Mouse (Mus musculus): ENCODE data around the gene Mamstr.

The Mamstr gene

GRCm38 (mm10) chr7:45639561-45640027 is at the start of gene Mamstr:
Mamstr (plus strand) TSS chr7:45639977.
- in situ Hi-C loops (cut with MboI; ENCODE audit: low pct_unique_long_range_greater_than_20kb in 1 of 2, low sequenced_read_pairs in 2 of 2, unreplicated experiment in 1 of 2) = no loop called here

- in situ Hi-C loops (cut with MboI; ENCODE audit: low pct_unique_long_range_greater_than_20kb in 1 of 2, low sequenced_read_pairs in 2 of 2, unreplicated experiment in 1 of 2) = loop anchor here in 1 of 2 experiments (5.0 kb wide), 1 partner anchor 124 kb away; the partner anchor contains the start of gene Bax
Measured at GRCm38 (mm10) chr7:45590874-45591273, 48.9 kb upstream of the Mamstr start.

- in situ Hi-C loops (cut with MboI; ENCODE audit: low pct_unique_long_range_greater_than_20kb in 1 of 2, low sequenced_read_pairs in 2 of 2, unreplicated experiment in 1 of 2) = loop anchor here in 1 of 2 experiments (5.0 kb wide), 1 partner anchor 125 kb away; the partner anchor contains the start of gene Bax
Measured at GRCm38 (mm10) chr7:45591880-45592279, 47.9 kb upstream of the Mamstr start.

- in situ Hi-C loops (cut with MboI; ENCODE audit: low pct_unique_long_range_greater_than_20kb in 1 of 2, low sequenced_read_pairs in 2 of 2, unreplicated experiment in 1 of 2) = loop anchor here in 1 of 2 experiments (5.0 kb wide), 1 partner anchor 126 kb away; the partner anchor contains the start of gene Bax
Measured at GRCm38 (mm10) chr7:45593118-45593815, 46.5 kb upstream of the Mamstr start.

- in situ Hi-C loops (cut with MboI; ENCODE audit: low pct_unique_long_range_greater_than_20kb in 1 of 2, low sequenced_read_pairs in 2 of 2, unreplicated experiment in 1 of 2) = no loop called here
Measured at GRCm38 (mm10) chr7:45595176-45595575, 44.6 kb upstream of the Mamstr start.

- in situ Hi-C loops (cut with MboI; ENCODE audit: low pct_unique_long_range_greater_than_20kb in 1 of 2, low sequenced_read_pairs in 2 of 2, unreplicated experiment in 1 of 2) = no loop called here
Measured at GRCm38 (mm10) chr7:45596107-45596506, 43.7 kb upstream of the Mamstr start.

- in situ Hi-C loops (cut with MboI; ENCODE audit: low pct_unique_long_range_greater_than_20kb in 1 of 2, low sequenced_read_pairs in 2 of 2, unreplicated experiment in 1 of 2) = no loop called here
Measured at GRCm38 (mm10) chr7:45597013-45597412, 42.8 kb upstream of the Mamstr start.

GRCm38 (mm10) chr7:45597527-45597926 is 42.2 kb upstream of the Mamstr start:
- in situ Hi-C loops (cut with MboI; ENCODE audit: low pct_unique_long_range_greater_than_20kb in 1 of 2, low sequenced_read_pairs in 2 of 2, unreplicated experiment in 1 of 2) = no loop called here

- in situ Hi-C loops (cut with MboI; ENCODE audit: low pct_unique_long_range_greater_than_20kb in 1 of 2, low sequenced_read_pairs in 2 of 2, unreplicated experiment in 1 of 2) = no loop called here
Measured at GRCm38 (mm10) chr7:45598960-45599879, 40.6 kb upstream of the Mamstr start.

- in situ Hi-C loops (cut with MboI; ENCODE audit: low pct_unique_long_range_greater_than_20kb in 1 of 2, low sequenced_read_pairs in 2 of 2, unreplicated experiment in 1 of 2) = no loop called here
Measured at GRCm38 (mm10) chr7:45605704-45606289, 34.0 kb upstream of the Mamstr start.

- in situ Hi-C loops (cut with MboI; ENCODE audit: low pct_unique_long_range_greater_than_20kb in 1 of 2, low sequenced_read_pairs in 2 of 2, unreplicated experiment in 1 of 2) = no loop called here
Measured at GRCm38 (mm10) chr7:45609511-45609910, 30.3 kb upstream of the Mamstr start.

GRCm38 (mm10) chr7:45616277-45616676 is 23.5 kb upstream of the Mamstr start:
- in situ Hi-C loops (cut with MboI; ENCODE audit: low pct_unique_long_range_greater_than_20kb in 1 of 2, low sequenced_read_pairs in 2 of 2, unreplicated experiment in 1 of 2) = no loop called here

GRCm38 (mm10) chr7:45617042-45617695 is 22.6 kb upstream of the Mamstr start, which contains the start of gene Fut1:
Fut1 (plus strand) TSS chr7:45617289.
- in situ Hi-C loops (cut with MboI; ENCODE audit: low pct_unique_long_range_greater_than_20kb in 1 of 2, low sequenced_read_pairs in 2 of 2, unreplicated experiment in 1 of 2) = no loop called here

- in situ Hi-C loops (cut with MboI; ENCODE audit: low pct_unique_long_range_greater_than_20kb in 1 of 2, low sequenced_read_pairs in 2 of 2, unreplicated experiment in 1 of 2) = no loop called here
Measured at GRCm38 (mm10) chr7:45618316-45618715, 21.5 kb upstream of the Mamstr start.

GRCm38 (mm10) chr7:45619592-45619991 is 20.2 kb upstream of the Mamstr start:
- in situ Hi-C loops (cut with MboI; ENCODE audit: low pct_unique_long_range_greater_than_20kb in 1 of 2, low sequenced_read_pairs in 2 of 2, unreplicated experiment in 1 of 2) = no loop called here

GRCm38 (mm10) chr7:45621443-45621842 is 18.3 kb upstream of the Mamstr start, which contains the start of gene Izumo1:
Izumo1 (plus strand) TSS chr7:45621811.
- in situ Hi-C loops (cut with MboI; ENCODE audit: low pct_unique_long_range_greater_than_20kb in 1 of 2, low sequenced_read_pairs in 2 of 2, unreplicated experiment in 1 of 2) = no loop called here

GRCm38 (mm10) chr7:45623507-45623906 is 16.3 kb upstream of the Mamstr start:
- in situ Hi-C loops (cut with MboI; ENCODE audit: low pct_unique_long_range_greater_than_20kb in 1 of 2, low sequenced_read_pairs in 2 of 2, unreplicated experiment in 1 of 2) = no loop called here

GRCm38 (mm10) chr7:45624718-45625117 is 15.1 kb upstream of the Mamstr start:
- in situ Hi-C loops (cut with MboI; ENCODE audit: low pct_unique_long_range_greater_than_20kb in 1 of 2, low sequenced_read_pairs in 2 of 2, unreplicated experiment in 1 of 2) = no loop called here

All from mouse embryonic stem cell (cell line).